Mouse (Mus musculus): Measurements from ENCODE around the gene Zfp385a. TPM values are rescaled to one million over a fixed set of nuclear protein-coding genes. Genes with fewer than 3 reads are reported as not detected.

Gene Zfp385a
- polyA plus RNA-seq, 1 experiment from 2014 or later = 17.1 TPM

DNA sequence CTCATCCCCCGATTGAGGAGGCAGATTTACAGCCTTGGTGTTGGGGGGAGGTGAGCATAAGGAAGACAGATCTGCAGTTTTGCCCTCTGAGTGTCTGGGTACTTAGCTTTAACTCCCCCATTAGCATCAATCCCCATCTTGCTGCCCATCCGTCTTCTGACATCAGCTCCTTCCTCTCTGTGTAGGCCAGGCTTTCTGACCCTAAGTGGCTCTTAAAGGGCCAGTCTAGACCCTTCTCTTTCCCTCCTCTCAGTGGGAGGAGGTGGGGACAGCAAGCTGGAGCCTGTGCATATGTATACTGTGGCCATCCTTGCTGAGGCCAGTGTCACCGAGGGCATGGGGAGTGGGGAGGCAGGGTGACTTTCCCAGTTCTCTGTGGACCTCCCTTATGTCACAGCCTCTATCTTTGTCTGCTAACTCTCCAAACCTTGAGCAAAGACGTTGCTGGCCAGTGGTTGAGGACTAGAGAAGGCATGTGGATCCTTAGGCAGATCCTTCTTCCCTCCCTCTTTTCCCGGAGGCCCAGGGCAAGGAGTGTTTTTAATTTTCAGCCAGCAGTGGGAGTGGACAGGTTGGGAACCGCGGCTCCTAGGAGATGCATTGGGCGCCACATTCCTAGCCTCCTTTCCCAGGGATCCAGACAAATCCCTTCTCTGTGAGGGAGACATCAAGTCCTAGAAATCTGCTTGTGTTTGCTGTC lies 35.8 kb downstream of the Zfp385a start:
- Histone ChIP-seq H3K4me3 (peak overlapping the region; percentile 48), H3K4me2 (peak overlapping the region; percentile 76), H3K27ac (peak overlapping the region; percentile 97), H3K9me3 (no peaks in the 10 kb centered on the region), H3K36me3 (0 out of 2 replicates have a peak, but pooled peaks cover 1% of the 10 kb centered on the region), H3K9ac (peak overlapping the region; percentile 24), H3K27me3 (no peaks in the 10 kb centered on the region), H3K4me1 (peaks cover 84% of the 10 kb centered on the region)
- 10% methylated on average over 8 of the region's 8 CpGs for WGBS
- no peak for ATAC-seq (ENCODE audit: insufficient number of reproducible peaks, low FRiP score, low TSS enrichment, low read depth)

DNA sequence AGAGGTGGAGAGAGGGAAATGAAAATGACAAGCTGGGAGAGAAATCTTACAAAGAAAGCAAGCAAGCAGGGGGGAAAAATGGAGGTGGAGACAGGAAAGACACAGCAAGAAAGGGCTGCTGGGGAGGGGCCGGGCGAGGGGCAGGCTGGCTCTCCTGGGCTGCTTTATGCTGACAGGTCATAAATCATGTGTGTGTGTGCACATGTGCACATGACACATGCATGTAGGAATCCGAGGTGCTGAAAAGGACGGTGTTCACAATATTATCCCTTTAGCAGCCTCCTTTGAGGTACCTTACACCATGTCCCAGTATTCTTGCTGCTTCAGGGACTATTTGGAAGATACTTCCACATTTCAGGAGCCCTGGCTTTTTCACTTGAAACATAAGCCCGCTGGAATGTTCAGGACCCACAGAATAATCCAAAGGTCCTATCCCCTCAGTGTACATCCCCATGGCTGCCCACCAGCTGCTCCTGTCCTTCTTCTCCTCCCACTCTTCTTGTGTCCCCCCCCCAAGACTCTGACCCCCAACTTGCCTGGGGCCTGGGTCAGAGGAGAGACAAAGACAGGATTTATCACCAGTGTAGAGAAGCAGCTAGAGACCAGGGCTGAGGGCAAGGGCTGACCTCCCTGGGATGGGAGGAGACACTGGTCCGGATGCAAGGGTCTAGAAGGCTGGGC lies 37.4 kb downstream of the Zfp385a start:
- WGBS = 18% methylated on average over 6 of the region's 6 CpGs
- Histone ChIP-seq H3K27me3 (no peaks in the 10 kb centered on the region), H3K9me3 (no peaks in the 10 kb centered on the region), H3K9ac (no peak overlapping the region), H3K27ac (peak overlapping the region; percentile 97), H3K4me1 (peaks cover 90% of the 10 kb centered on the region), H3K4me2 (no peak overlapping the region), H3K4me3 (no peak overlapping the region), H3K36me3 (peaks cover 14% of the 10 kb centered on the region)
- no peak for ATAC-seq (ENCODE audit: insufficient number of reproducible peaks, low FRiP score, low TSS enrichment, low read depth)

DNA sequence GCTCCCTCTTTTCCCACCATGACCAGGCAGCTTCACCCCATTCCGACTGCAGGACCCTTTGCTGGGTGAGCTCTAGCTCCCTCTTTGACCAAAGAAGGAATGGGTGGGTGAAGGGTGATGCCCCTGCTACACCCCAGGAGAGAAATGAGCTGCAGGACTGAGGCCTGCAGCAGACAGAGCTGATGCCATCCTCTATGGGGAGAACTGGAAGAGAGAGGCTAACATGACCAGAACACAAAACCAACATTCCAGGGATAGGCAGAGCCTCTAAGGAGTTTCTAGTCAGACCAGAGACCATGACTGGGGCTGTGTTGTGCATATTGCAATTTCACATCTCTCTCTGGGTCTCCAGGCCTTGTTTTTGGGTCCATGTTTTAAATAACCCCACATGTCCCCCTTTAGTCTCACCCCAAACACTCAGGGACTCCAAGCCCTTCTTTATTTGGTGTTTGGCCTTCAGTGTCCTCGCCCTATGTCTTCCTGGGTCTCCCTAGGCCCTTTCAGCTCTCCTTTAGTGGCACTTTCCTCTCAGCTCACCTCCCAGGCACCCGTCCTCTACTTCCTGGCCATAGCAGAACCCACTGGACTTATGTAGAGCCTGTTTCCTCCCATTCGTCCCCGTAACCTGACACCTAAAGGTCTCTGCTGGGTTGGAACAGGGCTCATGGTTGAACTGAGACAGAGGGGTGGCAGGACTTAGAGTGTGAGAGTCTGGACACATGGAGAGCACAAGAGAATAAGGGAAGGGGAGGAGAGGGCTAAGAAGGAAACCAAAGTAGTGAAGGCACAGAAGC lies 38.1 kb downstream of the Zfp385a start:
- Histone ChIP-seq H3K4me1 (peaks cover 88% of the 10 kb centered on the region), H3K4me2 (no peak overlapping the region), H3K27ac (peak overlapping the region; percentile 97), H3K9ac (no peak overlapping the region), H3K36me3 (peaks cover 21% of the 10 kb centered on the region), H3K27me3 (no peaks in the 10 kb centered on the region), H3K9me3 (no peaks in the 10 kb centered on the region), H3K4me3 (no peak overlapping the region)
- ATAC-seq (ENCODE audit: insufficient number of reproducible peaks, low FRiP score, low TSS enrichment, low read depth) = no peak
- WGBS = 25% methylated on average over 5 of the region's 5 CpGs

- peaks cover 86% of the 10 kb centered on the region for H3K4me1 ChIP-seq
- peaks cover 24% of the 10 kb centered on the region for H3K36me3 ChIP-seq
- WGBS = 6% methylated on average over 2 of the region's 2 CpGs
- peak; percentile 49 for ATAC-seq (ENCODE audit: insufficient number of reproducible peaks, low FRiP score, low TSS enrichment, low read depth)
- H3K9me3 ChIP-seq = no peaks in the 10 kb centered on the region
- peak overlapping the region; percentile 97 for H3K27ac ChIP-seq
- peak overlapping the region; percentile 40; the same call in 1 of the 2 replicates for H3K4me2 ChIP-seq
- H3K27me3 ChIP-seq = no peaks in the 10 kb centered on the region
- H3K9ac ChIP-seq = no peak overlapping the region
- H3K4me3 ChIP-seq = 0 out of 2 replicates have a peak overlapping the region, but pooled peaks have one; percentile 19
Observed at GRCm38 (mm10) chr15:103301046-103301445, 38.8 kb downstream of the Zfp385a start.

DNA sequence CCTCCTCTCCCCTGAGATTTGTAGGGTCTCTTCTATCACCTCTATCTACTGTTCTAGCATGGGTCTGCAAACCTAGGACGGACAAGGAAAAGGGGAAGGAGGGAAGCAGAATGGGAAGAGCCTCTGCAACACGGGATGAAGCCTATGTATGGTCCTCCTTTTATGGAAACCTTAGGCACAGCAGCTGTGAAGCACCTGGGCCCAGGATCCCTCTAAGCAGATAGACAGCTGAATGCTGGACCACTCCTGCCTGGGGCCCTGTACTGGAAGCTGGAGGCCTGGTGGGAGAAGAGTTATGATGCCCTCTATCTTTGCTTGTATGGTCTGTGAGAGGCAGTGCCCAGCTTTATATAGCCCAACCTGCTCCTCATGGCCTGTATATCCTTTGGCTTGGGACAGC lies 39.3 kb downstream of the Zfp385a start:
- no peaks in the 10 kb centered on the region for H3K27me3 ChIP-seq
- peak overlapping the region; percentile 19; the same call in 1 of the 2 replicates for H3K4me3 ChIP-seq
- ATAC-seq (ENCODE audit: insufficient number of reproducible peaks, low FRiP score, low TSS enrichment, low read depth) = no peak
- H3K9me3 ChIP-seq = no peaks in the 10 kb centered on the region
- H3K36me3 ChIP-seq = peaks cover 24% of the 10 kb centered on the region
- peak overlapping the region; percentile 97 for H3K27ac ChIP-seq
- H3K4me1 ChIP-seq = peaks cover 87% of the 10 kb centered on the region
- peak overlapping the region; percentile 40 for H3K4me2 ChIP-seq
- no peak overlapping the region for H3K9ac ChIP-seq
- 6% methylated on average over 2 of the region's 2 CpGs for WGBS

DNA sequence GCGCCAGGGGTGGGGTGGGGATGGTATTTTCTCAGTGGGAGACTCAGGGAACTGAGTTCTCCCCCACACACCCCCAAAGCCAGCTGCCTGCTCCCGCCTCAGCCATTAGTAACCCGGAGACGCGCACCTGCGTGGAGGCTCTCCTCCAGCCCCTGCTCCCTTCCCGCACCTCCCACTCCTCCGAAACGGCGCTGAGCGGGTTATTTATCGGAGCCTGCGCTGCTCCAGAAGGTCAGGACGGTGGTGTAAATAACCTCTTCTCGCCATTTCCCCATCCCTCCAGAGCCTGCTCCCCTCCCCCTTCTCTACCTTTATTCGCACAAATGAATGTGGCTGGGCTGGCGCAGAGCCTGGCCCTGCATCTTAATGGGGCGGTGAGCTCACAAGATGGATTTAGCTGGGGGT lies 39.8 kb downstream of the Zfp385a start:
- H3K4me3 ChIP-seq = peak overlapping the region; percentile 19; the same call in 1 of the 2 replicates
- H3K9ac ChIP-seq = no peak overlapping the region
- no peaks in the 10 kb centered on the region for H3K9me3 ChIP-seq
- peaks cover 90% of the 10 kb centered on the region for H3K4me1 ChIP-seq
- peak overlapping the region; percentile 40 for H3K4me2 ChIP-seq
- ATAC-seq (ENCODE audit: insufficient number of reproducible peaks, low FRiP score, low TSS enrichment, low read depth) = peak; percentile 59; the same call in 1 of the 2 replicates
- H3K27ac ChIP-seq = peak overlapping the region; percentile 97
- WGBS = 10% methylated on average over 18 of the region's 18 CpGs
- peaks cover 24% of the 10 kb centered on the region for H3K36me3 ChIP-seq
- no peaks in the 10 kb centered on the region for H3K27me3 ChIP-seq

DNA sequence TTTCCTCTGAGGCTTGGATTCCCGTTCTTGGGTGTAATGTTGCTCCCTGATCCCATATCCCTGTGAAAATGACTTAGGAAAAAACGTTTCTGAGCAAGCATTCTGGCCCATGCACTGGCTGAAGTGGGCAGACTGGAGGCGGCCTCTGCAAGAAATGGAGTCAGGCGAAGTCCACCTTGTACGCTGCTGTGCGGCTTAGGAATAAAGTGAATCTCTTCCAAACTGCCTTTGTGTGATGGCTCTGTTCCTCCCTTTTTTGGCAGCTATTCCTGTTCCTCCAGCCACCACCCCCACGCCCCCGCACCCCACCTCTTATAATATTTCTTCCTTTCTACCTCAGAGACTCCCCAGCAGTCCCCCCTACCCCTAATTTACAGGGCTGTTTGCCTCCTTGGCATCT lies 40.2 kb downstream of the Zfp385a start:
- Histone ChIP-seq H3K36me3 (peaks cover 24% of the 10 kb centered on the region), H3K9ac (no peak overlapping the region), H3K4me1 (peaks cover 91% of the 10 kb centered on the region), H3K9me3 (no peaks in the 10 kb centered on the region), H3K4me3 (peak overlapping the region; percentile 19; the same call in 1 of the 2 replicates), H3K4me2 (peak overlapping the region; percentile 40), H3K27ac (peak overlapping the region; percentile 97), H3K27me3 (no peaks in the 10 kb centered on the region)
- 32% methylated on average over 8 of the region's 8 CpGs for WGBS
- no peak for ATAC-seq (ENCODE audit: insufficient number of reproducible peaks, low FRiP score, low TSS enrichment, low read depth)

- WGBS = 51% methylated on average over 5 of the region's 5 CpGs
Observed at GRCm38 (mm10) chr15:103298861-103299616, 40.9 kb downstream of the Zfp385a start.

GRCm38 (mm10) chr15:103298026-103298425 lies 41.9 kb downstream of the Zfp385a start:
- WGBS = 68% methylated on average over 3 of the region's 3 CpGs
- no peak overlapping the region for H3K9ac ChIP-seq
- H3K27me3 ChIP-seq = no peaks in the 10 kb centered on the region

More at GRCm38 (mm10) chr15:103298861-103299616, 40.9 kb downstream of the Zfp385a start:
- peak overlapping the region; percentile 40; the same call in 1 of the 2 replicates for H3K4me2 ChIP-seq
- H3K36me3 ChIP-seq = peaks cover 24% of the 10 kb centered on the region
- H3K9ac ChIP-seq = no peak overlapping the region
- H3K9me3 ChIP-seq = no peaks in the 10 kb centered on the region
- peaks cover 87% of the 10 kb centered on the region for H3K4me1 ChIP-seq
- H3K4me3 ChIP-seq = no peak overlapping the region
- H3K27me3 ChIP-seq = no peaks in the 10 kb centered on the region
- peak overlapping the region; percentile 97 for H3K27ac ChIP-seq
- ATAC-seq (ENCODE audit: insufficient number of reproducible peaks, low FRiP score, low TSS enrichment, low read depth) = no peak

GRCm38 (mm10) chr15:103297313-103297712 lies 42.6 kb downstream of the Zfp385a start:
- H3K4me2 ChIP-seq = no peak overlapping the region
- peaks cover 37% of the 10 kb centered on the region for H3K36me3 ChIP-seq
- no peaks in the 10 kb centered on the region for H3K9me3 ChIP-seq
- 37% methylated on average over 6 of the region's 6 CpGs for WGBS
- H3K4me1 ChIP-seq = peaks cover 76% of the 10 kb centered on the region
- H3K9ac ChIP-seq = no peak overlapping the region
- H3K4me3 ChIP-seq = no peak overlapping the region
- H3K27ac ChIP-seq = 0 out of 2 replicates have a peak overlapping the region, but pooled peaks have one; percentile 97
- H3K27me3 ChIP-seq = no peaks in the 10 kb centered on the region
- ATAC-seq (ENCODE audit: insufficient number of reproducible peaks, low FRiP score, low TSS enrichment, low read depth) = no peak

More at GRCm38 (mm10) chr15:103298026-103298425, 41.9 kb downstream of the Zfp385a start:
- Histone ChIP-seq H3K4me3 (no peak overlapping the region), H3K27ac (0 out of 2 replicates have a peak overlapping the region, but pooled peaks have one; percentile 97), H3K4me2 (no peak overlapping the region), H3K9me3 (no peaks in the 10 kb centered on the region), H3K36me3 (peaks cover 31% of the 10 kb centered on the region), H3K4me1 (peaks cover 78% of the 10 kb centered on the region)
- ATAC-seq (ENCODE audit: insufficient number of reproducible peaks, low FRiP score, low TSS enrichment, low read depth) = no peak

DNA sequence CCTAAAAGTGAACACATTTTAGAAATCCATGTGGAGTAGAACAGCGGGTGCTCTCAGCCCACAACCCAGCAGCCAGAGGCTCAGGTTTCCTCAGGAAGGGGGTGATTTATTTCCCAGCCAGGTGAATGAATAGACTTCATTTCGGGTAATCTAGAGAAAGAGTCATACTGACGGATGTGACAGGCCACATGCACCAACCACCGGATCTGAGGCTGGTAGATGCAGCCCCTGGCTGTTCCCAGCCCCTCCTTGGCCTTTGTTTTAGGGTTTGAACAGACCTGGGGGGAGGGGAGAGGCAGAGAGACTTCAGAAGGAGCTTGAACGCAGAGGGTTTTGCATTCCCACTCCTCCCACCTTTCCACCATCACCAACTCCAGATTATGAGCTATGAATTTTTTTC lies 44.0 kb downstream of the Zfp385a start:
- Histone ChIP-seq H3K27me3 (no peaks in the 10 kb centered on the region), H3K27ac (peak overlapping the region; percentile 84), H3K4me2 (no peak overlapping the region), H3K9ac (no peak overlapping the region), H3K36me3 (peaks cover 50% of the 10 kb centered on the region), H3K4me1 (peaks cover 68% of the 10 kb centered on the region), H3K9me3 (no peaks in the 10 kb centered on the region), H3K4me3 (no peak overlapping the region)
- WGBS = 6% methylated on average over 5 of the region's 5 CpGs
- ATAC-seq (ENCODE audit: insufficient number of reproducible peaks, low FRiP score, low TSS enrichment, low read depth) = no peak
